Mouse (Mus musculus) adrenal gland, postnatal 4 days (tissue): ENCODE measurements around the gene Ttc27. TPM values are rescaled to one million over a fixed set of nuclear protein-coding genes. Genes with fewer than 3 reads are reported as not detected.

Source experiments
- DNase-seq, 2 experiments: peaks; one replicate each; pipeline ENCODE4 v3.0.0; 2021 to 2022; ENCODE audit warnings: low spot score in 2 of 2, mixed read lengths in 2 of 2
- total RNA-seq, 2 experiments: library from RNA; stranded (reverse); gene quantifications; 2 replicates each; pipeline ENCODE4 v1.2.3; 2021

The Ttc27 gene
- total RNA-seq, 2 experiments from 2014 or later: 25.8 to 26.8 TPM

GRCm38 (mm10) chr17:74752906-74753627, 35.5 kb downstream of the Ttc27 start:
- no peak for DNase-seq

GRCm38 (mm10) chr17:74753628-74754104, 36.1 kb downstream of the Ttc27 start:
- DNase-seq: no peak

GRCm38 (mm10) chr17:74754369-74755118, 37.0 kb downstream of the Ttc27 start:
- DNase-seq: no peak

GRCm38 (mm10) chr17:74769390-74769811, 51.9 kb downstream of the Ttc27 start:
- DNase-seq: no peak

- no peak for DNase-seq
Observed at GRCm38 (mm10) chr17:74772364-74772763, 54.8 kb downstream of the Ttc27 start.

GRCm38 (mm10) chr17:74773556-74773955, 56.0 kb downstream of the Ttc27 start:
- no peak for DNase-seq

GRCm38 (mm10) chr17:74780133-74780532, 62.6 kb downstream of the Ttc27 start:
- DNase-seq: no peak

- no peak for DNase-seq
Observed at GRCm38 (mm10) chr17:74780627-74781026, 63.1 kb downstream of the Ttc27 start.

- no peak for DNase-seq
Observed at GRCm38 (mm10) chr17:74781911-74782310, 64.4 kb downstream of the Ttc27 start.

- DNase-seq: no peak
Observed at GRCm38 (mm10) chr17:74785586-74785985, 68.1 kb downstream of the Ttc27 start.

GRCm38 (mm10) chr17:74786198-74786734, 68.7 kb downstream of the Ttc27 start:
- DNase-seq: no peak

- DNase-seq: no peak
Observed at GRCm38 (mm10) chr17:74796023-74796699, 78.6 kb downstream of the Ttc27 start.

- DNase-seq: no peak
Observed at GRCm38 (mm10) chr17:74799865-74800264, 82.3 kb downstream of the Ttc27 start.

- no peak for DNase-seq
Observed at GRCm38 (mm10) chr17:74802765-74803164, 85.2 kb downstream of the Ttc27 start.

- DNase-seq: no peak
Observed at GRCm38 (mm10) chr17:74803835-74804234, 86.3 kb downstream of the Ttc27 start.

- no peak for DNase-seq
Observed at GRCm38 (mm10) chr17:74804321-74804930, 86.9 kb downstream of the Ttc27 start.

- DNase-seq: no peak
Observed at GRCm38 (mm10) chr17:74807509-74808248, 90.1 kb downstream of the Ttc27 start.

GRCm38 (mm10) chr17:74808330-74808729, 90.8 kb downstream of the Ttc27 start:
- no peak for DNase-seq

GRCm38 (mm10) chr17:74808901-74809300, 91.4 kb downstream of the Ttc27 start:
- no peak for DNase-seq

- DNase-seq: no peak
Observed at GRCm38 (mm10) chr17:74810892-74811625, 93.5 kb downstream of the Ttc27 start.
